Mouse (Mus musculus) layer of hippocampus, adult 8-10 months (tissue): ENCODE measurements around the gene Ino80. TPM values are rescaled to one million over a fixed set of nuclear protein-coding genes. Genes with fewer than 3 reads are reported as not detected.

ENCODE experiments used
- DNase-seq, 2 experiments: peaks; one replicate each; pipeline ENCODE4 v3.0.0; 2022; ENCODE audit warnings: low spot score in 2 of 2
- total RNA-seq, 4 experiments: library from RNA; stranded (reverse); gene quantifications; 2 replicates each; pipeline ENCODE4 v1.2.4; 2022

Ino80 gene
- total RNA-seq, 4 experiments from 2014 or later = 20.0 to 22.2 (median 20.8) TPM

DNA sequence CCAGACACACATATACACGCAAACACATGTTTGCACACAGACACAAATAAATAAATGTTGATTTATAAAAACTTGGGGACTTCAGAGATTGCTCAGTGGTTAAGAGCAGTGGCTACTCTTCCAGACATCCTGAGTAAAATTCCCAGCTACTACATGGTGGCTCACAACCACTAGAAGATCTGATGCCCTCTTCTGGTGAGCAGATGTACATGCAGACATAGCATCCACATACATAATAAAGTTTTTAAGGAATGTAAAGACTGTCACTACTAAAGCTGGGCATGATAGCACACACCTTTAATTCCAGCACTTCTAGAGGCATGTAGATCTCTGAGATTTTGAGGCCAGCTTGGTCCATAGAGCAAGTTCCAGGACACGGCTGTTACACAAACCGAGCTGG, 16.5 kb downstream of the Ino80 start:
- no peak for DNase-seq

DNA sequence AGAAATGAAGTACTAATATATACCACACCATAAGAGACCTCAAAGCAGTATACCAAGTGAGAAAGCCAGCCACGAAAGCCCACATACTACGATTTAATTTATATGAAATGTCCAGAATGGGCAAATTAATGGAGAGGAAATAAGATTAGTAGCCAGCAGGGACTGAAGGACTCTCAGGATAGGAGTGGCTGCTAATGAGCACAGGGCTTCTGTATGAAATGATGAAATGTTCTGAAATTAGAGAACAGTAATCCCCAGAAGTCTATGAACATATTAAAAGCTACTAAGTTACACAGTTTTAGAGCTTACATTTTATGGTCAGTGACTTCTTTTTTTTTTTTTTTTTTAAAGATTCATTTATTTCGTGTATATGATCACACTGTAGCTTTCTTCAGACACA, 22.9 kb downstream of the Ino80 start:
- DNase-seq = no peak

DNA sequence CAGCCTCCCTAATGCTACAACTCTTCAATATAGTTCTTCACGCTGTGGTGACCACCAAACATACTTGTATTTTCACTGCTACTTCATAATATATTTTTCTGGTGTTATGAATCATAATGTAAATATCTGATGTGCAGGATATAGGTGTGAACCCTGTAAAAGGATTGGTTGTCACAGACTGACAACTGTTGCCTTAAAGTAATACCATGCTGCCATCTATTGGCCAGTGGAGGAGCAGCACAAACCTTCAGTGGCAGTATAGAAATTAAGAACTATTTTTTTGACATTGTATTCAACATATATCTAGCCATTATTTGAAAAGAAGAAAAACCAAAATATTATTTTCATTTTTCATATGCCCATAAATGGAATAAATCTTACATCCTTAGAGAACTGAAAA, 40.5 kb downstream of the Ino80 start:
- peak in 1 of 2 experiments; percentile 27 for DNase-seq

DNA sequence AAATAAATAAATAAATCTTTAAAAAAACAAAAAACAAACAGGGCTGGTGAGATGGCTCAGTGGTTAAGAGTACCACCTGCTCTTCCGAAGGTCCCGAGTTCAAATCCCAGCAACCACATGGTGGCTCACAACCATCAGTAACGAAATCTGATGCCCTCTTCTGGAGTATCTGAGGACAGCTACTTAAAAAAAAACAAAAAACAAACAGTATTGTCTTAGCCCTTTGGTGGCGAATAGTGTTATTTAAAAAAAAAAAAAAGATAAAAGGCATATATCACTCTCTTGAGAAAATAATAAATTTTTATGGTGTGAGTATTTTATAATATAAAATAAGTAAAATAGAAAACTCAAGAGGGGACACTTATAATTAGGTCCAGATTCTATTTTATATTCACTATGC, 41.0 kb downstream of the Ino80 start:
- DNase-seq = no peak

DNA sequence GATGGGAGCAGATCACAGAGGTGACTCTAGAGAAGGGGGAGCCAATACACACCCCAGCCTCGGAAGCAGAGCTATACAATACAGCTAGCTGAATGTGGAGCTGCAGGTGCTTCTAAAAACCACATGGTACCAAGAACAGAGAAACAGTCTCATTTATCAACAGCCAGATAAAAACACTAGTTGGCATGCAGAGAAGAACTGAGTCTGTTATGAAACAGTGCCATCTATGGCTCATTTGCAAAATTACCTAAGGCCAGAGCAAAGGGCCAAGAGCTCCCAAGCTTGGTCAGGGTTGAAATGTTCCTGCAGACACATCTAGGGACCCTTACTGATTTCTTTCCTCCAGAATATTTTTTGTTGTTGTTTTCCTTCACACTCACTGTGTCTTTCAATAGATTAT, 63.7 kb downstream of the Ino80 start:
- DNase-seq = peak; percentile 21 to 31

DNA sequence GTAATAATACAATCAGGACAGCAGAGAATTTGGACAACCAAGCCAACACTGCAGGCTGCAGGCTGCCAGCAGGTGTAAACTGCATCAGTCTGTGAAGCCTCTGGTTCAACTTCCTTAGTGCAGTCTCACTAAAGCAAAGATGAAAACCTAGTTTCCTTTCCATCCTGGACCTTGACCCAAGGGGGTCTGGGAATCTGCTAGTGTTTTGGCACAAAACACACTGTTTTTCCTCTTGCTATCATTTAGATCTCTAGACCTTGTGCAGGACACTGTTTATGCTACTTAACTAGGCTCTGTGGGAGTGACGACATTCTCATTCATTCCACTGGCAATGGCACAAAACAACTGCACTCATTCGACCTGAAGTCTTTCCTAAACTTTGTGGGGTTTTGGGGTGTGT, 65.8 kb downstream of the Ino80 start:
- no peak for DNase-seq

DNA sequence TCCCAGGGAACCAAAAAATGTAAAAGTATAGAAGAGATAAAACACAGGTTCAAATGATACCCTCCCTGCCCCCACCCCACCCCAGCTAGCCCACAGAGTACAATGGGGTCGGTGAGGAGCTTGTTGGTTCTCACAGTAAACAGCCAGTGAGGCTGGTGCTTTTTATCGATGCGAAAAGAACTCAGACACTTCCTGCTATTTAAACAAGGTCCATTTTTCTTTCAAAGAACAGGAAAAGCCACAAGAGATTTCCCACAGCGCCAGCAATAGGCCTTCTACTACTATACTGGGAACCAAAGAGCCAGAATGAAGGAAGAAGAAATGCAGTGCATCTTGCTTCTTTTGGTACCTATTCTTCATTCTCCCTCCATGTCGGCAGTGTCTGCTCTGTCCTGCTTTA, 66.5 kb downstream of the Ino80 start:
- no peak for DNase-seq

DNA sequence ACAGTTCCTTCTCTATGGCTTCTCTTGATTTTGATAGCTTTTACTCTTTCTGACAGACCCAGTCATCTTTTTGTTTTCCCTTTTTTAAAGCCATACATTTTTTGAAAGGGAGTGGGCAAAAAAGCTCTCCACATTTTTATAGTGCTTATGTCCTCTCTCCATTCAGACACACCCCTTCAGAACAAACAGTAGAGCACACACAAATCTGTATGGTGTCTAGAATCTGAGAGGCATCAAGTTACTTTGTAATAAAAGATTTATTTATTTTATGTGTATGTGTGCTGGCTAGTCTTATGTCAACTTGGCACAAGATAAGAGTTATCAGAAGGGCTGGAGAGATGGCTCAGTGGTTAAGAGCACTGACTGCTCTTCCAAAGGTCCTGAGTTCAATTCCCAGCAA, 68.8 kb downstream of the Ino80 start:
- no peak for DNase-seq

DNA sequence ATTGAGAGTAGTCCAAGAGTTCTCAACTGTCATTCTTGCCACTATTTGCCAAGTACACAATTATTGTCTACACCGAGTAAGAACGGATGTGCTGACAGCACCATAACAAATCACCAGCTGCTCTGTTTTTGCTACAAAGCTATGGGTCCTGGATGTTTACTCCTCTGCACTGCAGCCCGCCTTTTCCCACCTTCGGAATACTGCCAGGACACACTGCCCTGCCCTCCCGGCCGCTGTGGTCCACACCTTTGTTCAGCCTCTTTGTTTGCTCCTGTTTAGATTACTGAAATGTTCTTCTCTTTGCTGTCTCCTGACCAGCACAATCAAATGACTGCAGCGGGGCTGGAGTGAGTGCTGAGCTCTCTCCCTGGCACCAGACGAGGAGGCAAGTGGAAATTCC, 69.2 kb downstream of the Ino80 start:
- peak in 1 of 2 experiments; percentile 13 for DNase-seq

DNA sequence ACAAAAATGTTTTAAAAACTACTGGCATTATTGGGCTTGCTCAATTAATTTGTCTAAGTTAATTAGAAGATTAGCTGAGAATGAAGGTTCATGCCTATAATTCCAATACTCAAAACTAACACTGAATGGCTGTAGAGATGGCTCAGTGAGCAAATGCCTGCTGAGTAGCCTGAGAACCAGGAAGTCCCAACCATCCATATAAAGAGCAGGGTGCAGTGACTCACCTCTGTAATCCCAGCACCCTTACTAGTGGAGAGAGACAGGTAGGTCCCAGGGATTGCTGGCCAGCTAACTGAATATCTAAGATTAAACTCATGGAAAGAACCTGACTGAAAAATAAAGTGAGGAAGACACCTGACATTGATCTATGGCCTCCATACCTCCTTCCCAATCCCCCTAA, 78.2 kb downstream of the Ino80 start:
- DNase-seq = no peak

DNA sequence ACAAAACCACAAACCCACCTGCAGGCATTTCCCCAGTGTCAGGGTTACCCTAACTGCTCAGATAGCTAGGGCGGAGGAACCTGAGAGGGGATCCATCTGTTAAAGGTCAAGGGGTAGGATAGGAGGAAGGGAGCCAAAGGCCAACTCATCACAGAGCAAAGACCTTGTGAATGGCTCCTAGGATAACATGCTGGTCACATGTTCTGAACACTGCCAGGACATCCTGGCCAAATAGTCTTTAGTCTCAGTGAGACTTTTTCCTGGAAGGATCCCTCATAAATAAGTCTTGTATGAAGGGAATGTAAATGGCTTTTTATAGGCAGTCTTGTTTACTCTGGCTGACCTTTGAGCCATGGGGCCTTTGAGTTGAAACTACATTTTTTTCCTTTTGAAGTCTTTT, 78.8 kb downstream of the Ino80 start:
- DNase-seq = no peak

DNA sequence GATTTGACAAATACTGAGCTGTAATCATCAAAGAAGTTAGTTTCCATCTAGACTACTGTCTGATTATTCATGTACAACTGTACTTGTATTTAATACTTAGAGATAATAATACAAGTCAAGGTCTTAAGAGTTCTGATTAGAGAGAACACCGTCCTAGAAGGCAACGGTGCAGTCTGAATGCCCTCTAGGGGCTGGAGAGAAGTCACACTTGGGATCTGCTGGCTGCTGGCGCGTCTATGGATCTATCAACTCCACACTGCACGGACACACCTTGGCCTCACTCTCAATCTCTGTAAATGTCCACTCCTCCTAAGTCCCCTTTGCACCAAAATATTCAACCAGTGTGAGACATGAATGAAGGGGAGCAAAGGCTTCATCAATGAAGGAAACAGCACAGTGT, 79.2 kb downstream of the Ino80 start:
- DNase-seq = no peak

DNA sequence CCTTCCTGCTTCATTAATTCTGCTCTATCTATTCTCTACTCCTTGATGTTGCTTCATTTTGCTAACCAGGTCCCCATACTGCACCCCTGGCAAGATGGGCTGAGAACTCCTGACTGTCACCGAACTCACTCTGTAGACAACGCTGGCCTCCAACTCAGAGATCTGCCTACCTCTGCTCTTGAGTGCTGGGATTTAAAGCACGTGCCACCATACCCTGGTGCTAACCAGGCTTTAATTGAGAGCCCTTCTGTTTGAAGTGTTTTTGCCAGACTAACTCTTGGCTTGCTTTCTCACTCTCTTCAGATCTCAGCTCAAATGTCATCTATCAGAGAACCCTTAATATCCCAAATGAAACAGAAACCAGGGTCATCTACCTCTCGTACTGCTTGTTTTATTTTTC, 87.5 kb downstream of the Ino80 start:
- no peak for DNase-seq

DNA sequence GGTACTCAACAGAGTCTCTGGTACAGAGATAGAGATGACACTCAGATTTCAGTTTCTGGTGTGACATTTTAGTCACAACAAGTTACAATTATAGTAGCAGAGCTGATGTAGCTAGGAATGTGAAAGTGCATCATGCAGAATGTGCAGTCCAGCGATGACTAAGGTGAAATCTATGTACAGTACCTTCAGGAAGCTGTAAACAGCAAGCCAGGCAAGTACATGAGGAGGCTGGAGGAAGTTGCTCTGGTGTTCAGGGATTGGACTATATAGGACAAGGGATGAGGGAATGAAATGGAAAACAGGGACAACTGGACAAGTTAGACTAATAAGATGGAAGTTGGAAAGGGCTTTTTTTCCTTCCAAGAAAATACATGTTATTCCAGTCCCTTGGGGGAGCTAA, 89.2 kb downstream of the Ino80 start:
- no peak for DNase-seq

DNA sequence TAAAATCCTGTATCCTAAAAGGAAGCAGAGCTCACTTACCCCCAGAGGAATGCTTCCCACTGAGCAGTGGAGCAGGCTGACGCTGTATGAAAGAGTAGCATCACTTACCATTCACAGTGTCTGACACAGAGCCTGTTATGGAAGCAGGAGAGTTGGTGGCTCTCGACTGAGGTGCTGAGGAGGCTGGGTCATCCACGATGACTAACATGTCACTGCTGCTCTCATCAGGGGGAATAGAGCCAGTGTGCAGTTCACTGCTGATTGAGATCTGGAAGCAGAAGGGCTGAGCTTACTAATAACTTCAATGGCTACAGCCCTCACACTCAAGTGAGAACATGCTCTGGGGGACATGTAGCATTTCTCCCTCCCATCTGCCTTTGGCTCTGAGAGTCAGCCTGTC, 98.0 kb downstream of the Ino80 start:
- DNase-seq = no peak

DNA sequence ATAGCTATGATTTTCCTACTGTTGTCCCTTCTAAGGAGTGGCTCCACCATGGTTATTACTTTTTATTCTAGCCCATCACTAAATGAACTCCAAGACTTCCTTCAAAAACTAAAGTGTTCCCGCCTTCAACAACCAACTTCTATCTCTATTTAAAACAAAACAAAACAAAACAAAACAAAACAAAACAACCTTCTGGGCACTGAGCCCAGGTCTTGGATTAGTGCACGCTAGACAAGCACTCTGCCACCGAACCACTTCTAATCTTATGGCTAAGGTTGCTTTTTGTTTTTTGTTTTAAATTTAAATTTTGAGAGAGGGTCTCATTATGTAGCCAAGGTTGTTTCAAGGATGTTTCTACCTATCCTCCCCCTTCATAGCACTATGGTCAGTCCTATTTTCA, 99.7 kb downstream of the Ino80 start:
- no peak for DNase-seq

DNA sequence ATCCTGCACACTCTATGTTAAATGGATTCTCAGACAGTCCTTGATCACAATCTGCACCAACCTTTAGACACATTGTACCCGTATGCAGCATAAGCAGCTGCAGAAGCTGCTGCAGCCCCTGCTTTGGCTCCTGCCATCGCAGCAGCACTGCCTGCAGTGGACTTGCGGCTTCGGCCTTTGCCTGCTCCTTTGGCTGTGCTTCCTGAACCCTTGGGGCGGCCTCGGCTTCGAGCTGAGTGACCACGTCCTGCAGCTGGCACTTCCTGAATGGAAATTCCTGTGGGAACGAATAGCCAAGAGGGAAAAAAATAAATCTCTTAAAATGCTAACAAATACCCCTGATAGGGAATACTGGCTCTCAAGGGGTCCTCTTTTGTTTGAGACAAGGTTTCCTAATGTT, 100.2 kb downstream of the Ino80 start:
- no peak for DNase-seq

DNA sequence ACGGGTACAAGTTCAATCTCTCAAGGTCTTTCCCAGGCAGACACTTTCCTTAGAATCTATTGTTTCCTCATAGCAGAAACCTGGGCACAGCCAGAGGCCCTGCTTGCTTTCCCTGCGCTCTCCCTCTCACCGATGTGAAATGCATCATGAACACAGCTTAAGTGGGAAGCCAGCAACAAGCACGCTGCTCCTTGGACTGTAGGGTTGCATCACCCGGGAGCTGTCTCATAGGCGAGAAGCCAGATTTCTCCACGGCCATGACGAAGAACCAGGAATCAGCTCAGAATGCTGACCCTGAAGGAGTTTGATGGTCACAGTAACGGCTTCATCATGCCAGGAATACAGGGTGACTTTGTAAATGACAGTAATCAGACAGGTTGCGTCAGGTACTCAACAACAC, 107.4 kb downstream of the Ino80 start:
- DNase-seq = no peak

DNA sequence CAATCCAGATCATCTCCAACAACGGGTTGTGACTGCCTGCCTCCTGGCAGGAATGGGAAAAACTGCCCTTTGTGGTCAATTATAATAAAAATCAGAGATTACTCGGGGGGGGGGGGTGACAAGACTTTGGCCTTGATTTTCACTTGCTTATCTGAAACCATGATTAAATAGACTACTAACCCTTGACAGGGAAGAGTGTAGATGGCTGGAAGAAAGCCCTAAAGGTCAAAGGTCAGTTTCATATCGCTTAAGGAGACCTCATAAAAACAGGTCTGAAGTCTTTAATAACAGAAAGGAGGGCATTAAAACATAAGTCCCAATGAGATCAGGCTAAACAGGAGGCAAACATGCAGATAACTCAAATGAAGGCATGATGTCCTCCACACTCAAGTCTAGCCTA, 110.1 kb downstream of the Ino80 start:
- DNase-seq = no peak

DNA sequence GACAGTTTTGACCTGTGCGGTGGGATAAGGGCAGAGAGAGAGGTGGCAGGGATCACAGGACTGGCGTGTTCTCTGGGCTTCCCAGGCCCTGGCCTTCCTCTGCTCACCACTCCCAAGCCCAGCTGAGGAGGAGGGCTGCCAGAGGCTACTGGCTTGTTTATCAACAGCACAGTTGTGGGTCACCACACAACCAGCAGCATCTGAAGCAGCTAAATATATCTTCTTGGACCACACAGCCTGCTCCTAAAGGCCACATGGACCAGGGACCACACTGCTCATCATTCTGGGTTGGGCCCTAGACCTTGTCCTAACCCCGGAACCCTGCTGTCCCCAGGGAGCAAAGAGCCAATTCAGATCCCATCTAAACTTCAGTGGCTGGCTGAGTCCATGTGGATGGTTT, 112.5 kb downstream of the Ino80 start:
- DNase-seq = no peak

DNA sequence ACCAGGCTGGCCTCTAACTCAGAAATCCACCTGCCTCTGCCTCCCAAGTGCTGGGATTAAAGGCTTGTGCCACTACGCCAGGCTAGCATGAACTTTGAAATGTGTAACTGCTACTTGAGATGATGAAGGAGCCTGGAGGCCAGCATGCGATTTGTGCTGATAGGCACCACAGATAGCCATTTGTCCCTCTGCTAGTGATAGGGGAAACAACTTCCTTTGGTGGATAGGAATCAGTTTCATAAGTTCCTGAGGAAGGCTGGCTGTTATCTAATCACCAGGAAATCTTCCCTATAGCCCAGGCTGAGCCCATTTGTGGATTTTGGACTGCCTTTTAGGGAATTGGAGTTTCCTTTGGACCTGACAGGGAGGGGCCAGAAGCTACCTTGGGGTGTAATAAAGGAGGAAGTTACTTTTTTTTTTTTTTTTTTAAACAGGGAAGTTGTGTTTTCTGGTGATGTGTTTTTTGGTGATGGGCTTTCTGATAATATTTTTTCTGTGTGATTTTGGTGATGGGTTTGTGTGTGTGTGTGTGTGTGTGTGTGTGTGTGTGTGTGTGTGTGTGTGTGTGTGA, 117.7 kb downstream of the Ino80 start:
- no peak for DNase-seq

DNA sequence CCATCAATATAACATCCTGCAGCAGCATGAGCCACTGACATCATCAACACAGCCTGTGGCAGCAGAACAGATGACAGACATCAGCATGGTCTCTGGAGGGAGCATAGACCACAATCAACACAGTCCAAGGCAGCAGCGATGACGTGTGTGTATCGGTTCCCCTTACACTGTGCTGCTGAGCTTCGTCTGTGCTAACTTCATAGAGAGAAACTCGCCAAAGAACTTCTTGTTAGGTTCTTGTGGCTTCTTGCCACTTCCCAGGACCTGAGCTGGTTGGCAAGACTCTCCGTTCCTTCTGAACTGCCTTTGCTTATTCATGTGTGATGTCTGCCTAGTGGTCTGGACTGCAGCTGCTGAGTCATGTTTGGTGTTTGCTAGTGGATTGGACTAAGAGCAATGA, 119.2 kb downstream of the Ino80 start:
- no peak for DNase-seq

DNA sequence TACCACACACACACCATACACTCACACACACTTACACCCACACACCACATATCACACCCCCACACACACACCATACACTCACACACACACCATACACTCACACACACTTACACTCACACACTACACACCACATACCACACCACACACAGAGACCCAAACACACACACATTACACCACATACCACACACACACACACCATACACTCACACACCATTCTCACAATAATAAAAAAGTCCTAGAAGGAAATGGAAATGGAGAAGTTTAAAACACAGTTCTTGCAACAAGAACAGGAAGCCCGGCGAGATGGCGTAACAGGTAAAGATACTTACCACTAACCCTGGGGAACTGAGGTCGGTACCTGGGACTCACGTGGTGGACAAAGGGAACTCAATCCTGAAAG, 120.7 kb downstream of the Ino80 start:
- DNase-seq = no peak

DNA sequence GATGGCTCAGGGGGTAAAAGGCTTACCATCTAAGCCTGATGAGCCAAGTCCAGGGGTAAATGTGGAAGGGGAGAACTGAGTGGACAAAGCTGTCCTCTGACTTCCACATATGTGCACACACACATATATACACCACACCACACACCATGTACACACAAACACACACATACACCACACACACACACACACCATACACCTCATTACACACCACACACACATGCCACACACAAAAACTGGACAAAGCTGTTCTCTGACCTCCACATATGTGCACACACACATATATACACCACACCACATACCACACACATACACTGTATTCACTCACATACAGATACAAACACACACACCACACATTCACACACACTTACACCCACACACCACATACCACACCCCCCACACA, 121.2 kb downstream of the Ino80 start:
- no peak for DNase-seq
